Mouse (Mus musculus) layer of hippocampus, postnatal 10 days (tissue): ENCODE results near the gene Spats2. TPM values are rescaled to one million over a fixed set of nuclear protein-coding genes. Genes with fewer than 3 reads are reported as not detected.

Experiments
- DNase-seq, 2 experiments: peaks; one replicate each; pipeline ENCODE4 v3.0.0; 2021; ENCODE audit warnings: low spot score in 2 of 2
- total RNA-seq, 2 experiments: library from RNA; stranded (reverse); gene quantifications; 2 replicates each; pipeline ENCODE4 v1.2.3; 2021

The Spats2 gene
- total RNA-seq, 2 experiments from 2014 or later: 32.3 to 35.1 TPM

DNA sequence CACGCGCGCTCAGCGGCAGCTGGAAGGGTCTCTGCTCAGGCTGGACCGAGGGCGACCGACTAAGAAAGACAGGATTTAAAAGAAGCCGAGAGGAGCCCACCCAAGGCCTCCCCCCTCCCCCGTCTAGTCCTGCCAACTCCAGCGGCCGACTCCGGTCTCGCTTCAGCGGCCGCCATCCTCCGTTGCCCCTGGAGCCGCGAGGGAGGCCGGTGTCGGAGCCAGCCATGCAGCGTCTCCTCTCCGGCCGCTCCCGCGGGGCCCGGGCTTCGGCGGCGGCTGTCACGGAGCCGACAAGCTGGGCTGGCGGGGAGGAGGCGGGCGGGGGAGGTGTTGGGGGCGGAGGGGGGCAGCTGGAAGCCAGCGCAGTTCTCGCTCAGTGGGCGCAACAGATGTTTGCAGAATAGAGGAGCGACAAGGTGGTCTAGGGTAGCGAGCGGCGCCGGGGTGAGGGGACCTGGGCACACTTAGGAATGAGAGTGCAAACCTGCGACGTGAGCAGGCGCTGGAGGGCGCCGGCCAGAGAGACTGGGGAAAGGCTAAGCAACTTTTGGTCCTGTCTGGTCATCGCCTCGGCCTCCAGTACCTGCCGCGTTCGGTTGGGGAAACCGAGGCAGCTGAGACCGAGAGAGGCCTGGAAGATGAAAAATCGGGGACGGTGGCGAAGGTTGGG is 28.8 kb upstream of the Spats2 start:
- DNase-seq: peak in 1 of 2 experiments; percentile 25

DNA sequence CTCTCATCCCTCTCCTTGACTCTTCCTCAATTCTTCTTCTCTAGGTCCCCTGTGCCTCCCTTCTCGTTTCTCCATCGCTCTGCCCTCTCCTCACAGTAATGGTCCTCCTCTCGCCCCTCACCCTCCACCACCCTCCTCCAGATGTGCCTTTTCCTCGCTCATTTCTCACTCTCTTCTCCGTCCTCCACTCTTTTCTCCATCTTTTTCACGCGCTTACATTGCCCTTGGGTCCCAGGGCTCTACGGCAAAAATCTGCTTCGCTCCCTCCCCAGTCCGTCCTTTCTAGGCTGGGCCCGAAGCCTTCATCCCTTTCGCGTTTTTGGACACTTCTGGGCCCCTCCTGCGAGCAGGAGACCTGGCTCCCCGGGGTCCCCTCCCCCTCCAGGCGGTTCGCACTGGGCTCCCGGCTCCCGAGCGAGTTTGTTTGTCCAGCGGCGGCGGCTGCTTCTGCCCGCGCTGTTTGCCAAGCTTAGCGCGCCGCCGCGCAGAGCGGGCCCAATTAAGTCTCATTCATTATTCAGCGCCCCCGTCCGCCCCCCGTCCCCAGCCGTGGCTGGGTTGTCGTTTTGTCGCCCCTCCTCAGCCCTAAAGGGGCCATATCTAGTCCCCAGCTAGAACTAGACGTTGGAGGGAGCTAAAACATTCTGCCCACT is 27.8 kb upstream of the Spats2 start:
- peak; percentile 29 to 52 for DNase-seq

DNA sequence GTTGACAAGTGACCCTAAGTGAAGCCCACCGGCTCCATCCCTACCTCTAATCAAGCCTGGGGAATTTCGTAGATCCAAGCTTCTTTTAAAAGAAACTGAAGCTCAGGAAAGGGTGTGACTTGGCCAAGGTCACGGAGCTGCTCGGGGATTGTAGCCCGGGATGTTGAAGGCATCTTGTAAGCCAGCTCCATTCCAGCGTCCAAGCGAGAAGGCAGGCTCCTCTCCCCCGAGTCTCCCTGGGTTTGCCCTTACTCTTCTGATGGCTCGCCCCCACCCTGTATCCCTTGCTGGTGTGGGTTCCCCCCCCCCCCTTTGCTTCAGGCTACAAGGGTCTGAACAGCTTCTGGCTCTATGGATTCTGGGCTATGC is 27.2 kb upstream of the Spats2 start:
- no peak for DNase-seq

DNA sequence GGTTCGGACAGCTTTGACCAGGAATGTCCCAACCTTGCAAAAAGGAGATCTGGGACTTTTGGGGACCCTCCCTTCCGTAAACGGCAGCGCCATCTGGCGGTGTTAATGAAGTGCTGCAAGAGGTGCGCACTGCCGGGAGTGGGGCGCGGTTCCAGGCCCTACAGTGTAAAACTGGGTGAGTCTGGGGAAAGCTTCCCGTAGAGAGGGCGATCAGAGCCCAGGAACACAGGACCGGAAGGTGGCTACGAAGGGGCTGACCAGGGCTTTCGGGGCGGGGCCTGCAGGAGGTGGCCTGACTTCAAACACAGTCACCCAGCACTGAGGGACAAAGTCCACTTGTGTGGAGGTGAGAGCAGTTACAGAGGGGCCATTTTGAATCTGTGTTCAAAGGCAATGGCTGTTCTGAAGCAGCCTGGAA is 26.6 kb upstream of the Spats2 start:
- DNase-seq: peak; percentile 64 to 77

DNA sequence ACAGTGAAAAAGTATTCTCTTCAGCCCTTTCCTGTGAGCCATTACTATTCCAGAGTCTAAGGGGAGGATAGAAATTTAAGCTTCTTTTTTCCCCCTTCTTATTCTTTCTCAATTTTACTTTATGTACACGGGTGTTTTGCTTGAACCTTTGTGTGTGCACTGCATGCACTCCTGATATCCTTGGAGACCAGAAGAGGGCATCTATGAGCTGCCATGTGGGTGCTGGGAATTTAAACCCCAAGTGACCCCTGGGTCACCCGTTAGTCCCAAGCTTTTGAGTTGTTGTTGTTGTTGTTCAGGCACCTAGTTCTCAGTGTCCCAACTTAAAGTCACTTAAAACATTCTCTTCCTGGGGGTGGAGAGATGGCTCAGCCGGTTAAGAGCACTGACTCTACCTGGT is 25.7 kb upstream of the Spats2 start:
- no peak for DNase-seq

DNA sequence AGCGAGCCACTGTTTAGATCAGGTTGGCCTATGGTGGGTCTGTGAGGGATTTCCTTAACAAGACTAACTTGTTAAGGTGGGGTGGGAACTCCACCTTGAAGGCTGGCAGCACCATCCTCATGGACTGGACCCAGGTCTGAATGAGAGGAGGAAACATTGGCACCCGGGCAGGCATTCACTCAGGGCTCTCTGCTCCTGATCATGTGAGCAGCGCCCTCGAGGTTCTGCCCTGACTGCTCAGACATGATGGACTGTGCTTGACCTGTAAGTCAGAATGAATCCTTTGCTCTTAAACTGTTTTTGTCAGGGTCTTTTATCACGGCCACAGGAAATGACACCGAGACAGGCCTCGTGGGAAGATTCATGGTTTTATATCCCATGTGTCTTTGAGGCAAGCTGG is 20.5 kb upstream of the Spats2 start:
- DNase-seq: no peak

DNA sequence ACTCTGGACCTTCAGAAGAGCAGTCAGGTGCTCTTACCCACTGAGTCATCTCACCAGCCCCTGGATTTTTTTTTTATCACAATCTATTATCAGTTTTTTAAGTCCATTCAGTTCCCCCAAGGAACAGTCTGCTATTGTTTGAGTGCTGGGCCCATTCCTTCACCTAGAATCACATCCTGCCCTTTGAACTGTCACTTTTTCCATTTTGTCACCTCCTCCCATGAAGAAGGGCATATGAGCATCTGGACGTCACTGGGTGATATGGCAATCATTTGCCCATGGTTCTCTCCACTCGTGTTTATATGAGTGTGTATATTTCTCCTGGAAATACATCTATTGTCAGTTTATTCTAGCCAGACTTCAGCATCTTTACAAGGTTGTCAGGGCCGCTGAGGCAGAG is 17.9 kb upstream of the Spats2 start:
- no peak for DNase-seq

DNA sequence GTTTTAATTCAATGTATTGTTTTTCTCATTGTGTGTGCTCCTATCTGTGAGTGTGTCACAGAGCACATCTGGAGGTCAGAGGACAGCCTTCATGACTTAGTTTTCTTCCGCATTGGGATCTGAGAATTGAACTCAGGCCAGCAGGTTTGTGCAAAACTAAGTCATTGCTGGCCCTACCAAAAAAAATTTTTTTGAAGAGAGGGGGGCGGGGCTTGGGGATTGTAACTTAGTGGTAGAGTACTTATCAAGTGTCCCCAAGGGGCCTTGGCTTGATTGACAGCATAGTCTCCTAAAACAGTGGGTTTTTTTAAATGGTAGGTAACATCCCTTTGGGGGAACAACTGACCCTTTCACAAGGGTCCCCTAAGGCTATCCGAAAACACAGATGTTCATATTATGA is 14.6 kb upstream of the Spats2 start:
- no peak for DNase-seq

DNA sequence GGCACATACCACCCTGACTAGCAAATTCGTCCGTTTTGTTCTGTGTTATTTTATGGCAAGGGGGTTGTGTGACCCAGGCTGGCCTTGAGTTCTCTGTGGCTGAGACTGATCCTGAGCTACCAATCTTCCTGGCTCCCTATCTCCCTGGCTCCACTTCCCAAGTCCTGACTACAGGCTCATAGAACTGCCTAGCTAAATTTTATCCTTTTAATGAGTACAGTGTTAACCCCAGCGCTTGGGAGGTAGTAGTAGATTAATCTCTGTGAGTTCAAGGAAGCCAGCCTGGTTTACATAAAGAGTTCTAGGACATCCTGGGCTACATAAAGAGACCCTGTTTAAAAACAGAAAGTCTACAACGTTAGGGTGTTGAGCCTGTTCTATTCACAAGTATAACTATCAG is 13.9 kb upstream of the Spats2 start:
- DNase-seq: no peak

DNA sequence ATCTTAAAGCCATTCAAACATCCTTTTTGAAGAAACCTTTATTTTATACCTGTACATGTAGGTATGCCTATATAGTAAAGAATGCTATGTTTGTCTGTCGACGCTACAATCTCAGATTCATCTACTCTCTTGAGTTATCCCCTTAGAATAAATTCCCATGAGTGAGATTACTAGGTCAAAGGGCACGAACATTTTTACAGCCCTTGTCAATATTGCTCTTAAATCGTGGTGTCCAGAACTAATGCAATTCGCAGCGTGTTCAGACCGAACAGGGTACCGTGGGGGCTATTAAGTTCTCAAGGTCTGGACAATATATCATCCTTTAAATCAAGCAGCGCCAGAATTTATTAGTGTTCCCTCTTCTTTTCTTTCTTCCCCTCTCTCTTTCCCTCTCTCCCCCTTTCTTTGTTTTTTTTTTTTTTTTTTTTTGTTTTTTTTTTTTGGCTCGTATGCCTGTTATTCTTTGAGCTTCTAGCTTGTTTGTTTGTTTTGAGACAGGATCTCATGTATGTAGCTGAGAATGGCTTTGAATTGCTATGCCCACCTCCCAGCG is 12.8 kb upstream of the Spats2 start:
- no peak for DNase-seq

DNA sequence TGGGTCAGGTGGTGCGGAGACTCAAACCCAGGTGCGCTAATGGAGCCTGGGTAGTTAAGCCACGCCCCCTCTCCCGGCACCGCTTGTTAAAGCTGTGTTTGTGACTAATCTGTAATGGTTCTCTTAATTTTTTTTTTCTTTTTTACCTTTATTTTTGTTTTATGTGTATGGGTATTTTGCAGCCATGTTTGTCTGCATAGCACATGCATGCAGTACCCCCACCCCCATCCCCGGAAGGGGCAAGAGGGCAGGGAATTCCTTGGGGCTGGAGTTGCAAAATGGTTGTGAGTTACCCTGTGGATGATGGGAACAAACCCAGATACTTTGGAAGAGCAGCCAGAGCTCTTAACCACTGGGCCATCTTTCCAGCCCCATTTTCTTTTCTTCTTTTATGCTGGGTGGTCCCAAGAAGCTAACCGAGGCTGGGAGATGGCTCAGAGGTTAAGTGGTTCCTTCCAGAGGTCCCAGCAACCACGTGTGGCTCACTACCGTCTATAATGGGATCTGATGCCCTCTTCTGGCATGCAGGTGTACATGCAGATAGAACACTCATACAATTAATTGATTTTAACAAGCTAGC is 12.2 kb upstream of the Spats2 start:
- no peak for DNase-seq

DNA sequence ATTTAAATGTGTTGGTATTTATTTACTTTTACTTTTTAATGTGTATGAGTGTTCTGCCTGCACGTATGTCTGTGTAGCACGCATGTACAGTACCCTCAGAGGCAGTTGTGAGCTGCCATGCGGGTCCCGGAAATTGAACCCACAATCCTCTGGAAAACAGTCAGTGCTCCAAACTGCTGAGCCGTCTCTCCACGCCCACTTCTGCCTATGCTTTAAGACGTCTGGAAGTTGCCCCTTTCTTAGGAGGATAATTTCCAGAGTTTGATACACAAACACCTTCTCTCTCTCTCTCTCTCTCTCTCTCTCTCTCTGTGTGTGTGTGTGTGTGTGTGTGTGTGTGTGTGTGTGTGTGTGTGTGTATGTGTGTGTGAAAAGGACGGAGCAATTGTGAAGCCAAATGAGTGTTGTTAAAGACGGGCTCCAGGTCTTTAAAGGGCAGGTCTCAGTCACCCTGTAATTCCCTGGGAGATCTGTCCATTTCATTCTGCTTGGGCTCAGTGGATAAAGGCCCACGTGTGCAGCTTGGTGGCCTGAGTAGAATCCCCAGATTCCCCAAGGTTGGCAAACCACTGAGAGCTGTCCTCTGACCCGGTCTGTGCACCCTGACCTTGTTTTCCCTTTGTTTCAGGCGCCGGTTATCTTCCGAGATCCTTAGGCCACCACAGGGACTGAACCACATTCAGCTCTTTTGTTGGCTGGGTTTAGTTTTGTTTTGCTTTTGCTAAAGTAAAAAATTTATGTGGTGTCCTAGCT is 11.2 kb upstream of the Spats2 start:
- DNase-seq: no peak

DNA sequence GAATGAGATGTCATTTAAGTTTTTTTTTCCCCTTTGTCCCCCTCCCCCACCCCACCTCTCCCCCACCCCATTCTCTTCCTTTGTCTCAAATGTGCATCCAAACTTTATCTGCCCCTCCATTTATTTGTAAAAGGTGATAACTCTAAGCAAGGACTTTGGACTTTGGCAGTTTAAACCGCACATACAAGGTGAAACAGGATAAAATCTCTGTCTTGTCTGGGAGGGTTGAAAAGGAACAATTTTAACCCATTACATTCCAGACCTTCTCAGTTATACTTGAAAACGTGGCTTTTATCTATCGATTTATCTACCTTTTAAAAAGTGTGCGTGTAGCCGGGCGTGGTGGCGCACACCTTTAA is 10.7 kb upstream of the Spats2 start:
- no peak for DNase-seq

DNA sequence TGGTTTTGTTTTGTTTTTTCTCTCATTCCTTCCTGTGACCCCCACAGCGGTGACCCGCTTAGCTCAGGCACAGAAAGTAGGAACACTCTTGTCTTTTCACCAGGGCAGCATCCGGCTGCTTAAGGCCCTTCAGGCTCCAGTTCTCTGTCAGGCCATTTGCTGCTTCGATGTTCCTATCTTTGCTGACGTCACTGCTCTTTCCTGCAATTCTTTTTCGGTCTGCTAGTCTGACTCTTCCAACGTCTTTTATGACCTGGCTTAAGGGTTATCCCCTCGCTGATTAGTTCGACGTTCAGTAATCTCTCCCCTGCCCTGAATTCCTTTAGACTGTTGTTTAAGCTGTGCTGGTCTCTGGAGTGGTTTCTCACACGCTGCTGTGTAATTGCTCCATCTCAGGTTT is 9.2 kb upstream of the Spats2 start:
- no peak for DNase-seq

DNA sequence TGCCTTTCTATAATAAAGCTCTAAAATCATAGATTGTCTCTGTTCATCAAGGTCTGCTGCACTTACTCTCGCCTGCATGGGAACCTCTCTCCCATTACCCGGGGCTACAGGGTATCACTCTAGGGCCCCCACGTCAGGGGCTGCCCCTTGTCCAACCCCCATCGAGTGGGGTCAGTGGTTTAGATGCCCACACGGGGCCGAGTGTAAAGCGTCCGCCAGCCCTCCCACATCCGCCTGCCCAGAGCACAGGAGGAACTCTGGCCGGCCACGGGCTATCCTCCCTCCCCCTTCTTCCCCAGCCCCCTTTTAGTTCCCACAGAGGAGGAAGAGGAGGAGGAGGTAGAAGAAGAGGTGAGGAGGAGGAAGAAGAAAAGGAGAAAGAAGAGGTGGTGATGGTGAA is 4.9 kb upstream of the Spats2 start:
- DNase-seq: no peak

DNA sequence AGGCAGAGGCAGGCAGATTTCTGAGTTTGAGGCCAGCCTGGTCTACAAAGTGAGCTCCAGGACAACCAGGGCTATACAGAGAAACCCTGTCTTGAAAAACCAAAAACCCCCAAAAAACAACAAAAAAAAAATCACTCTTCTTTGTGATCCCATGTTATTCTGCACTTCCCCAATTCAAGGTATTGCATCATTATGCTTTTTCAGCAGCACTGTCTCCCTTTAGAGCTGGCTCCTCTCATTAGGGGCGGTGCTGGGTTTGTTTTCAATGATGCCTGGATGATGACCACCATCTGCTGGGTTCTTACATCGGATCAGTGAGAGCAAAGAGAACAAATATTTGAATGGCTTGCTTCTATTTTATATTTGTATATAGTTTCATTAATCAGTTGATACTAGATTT is 3.1 kb upstream of the Spats2 start:
- no peak for DNase-seq

DNA sequence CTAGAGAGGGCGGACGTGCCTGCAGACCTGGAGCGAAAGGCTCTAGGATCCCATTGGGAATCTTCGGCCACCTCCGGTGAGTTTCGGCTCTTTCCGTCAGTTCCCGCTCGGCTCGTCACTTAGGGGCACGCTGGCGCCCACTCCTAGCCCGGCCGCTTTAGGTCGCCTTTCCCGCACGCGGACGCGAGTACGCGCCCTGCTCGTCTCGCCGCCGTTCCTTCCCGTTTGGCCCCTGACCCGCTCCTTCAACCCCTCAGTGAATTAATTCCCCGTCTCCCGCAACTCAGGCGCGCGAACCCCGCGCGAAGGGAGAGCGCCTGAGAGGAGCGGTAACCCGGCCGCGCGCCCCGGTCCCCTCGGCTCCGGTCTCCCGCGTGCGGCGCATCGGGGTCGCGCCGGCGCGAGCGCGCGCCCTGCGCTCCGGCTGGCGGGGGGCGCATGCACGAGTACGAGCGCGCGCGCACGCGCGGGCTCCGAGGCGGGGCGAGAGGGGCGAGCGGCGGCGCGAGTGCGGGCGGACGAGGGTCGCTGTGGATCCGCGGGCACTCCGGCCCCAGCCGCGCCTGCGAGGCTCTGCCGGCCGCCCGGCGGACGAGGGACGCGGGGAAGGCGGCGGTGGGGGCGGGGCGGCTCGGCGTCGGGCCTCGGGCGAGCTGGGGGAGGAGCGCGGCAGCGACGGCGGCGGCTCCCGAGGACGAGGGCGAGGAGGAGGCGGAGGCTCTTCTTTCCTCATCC is 532 bp downstream of the Spats2 start:
- DNase-seq: peak; percentile 92 to 94

DNA sequence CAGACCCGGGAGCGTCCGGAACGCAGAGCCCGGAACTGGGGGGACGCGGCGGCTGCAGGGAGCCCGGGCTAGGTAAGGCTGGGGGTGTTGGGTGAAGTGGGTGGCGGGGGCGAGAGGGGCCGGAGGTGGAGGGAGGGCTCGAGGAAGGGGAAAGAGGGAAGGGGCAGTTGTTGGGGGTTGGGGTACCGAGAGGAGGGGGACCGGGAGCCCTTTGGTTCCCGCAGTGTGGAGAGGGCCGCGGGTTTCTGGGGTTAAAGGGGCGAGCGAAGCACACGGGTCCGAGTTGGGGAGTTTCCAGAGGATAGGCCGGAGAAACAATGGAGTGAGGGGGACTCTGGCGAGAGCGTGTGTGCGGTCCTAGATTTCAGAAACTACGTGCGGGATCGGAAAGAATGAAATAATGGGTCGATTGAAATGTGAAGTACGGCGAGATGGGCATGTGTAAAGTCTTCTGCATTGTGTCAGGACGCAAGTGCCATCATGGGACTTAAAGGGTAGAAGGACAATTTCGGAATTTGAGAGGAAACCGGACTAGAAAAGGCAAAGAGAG is 1.2 kb downstream of the Spats2 start:
- DNase-seq: no peak

DNA sequence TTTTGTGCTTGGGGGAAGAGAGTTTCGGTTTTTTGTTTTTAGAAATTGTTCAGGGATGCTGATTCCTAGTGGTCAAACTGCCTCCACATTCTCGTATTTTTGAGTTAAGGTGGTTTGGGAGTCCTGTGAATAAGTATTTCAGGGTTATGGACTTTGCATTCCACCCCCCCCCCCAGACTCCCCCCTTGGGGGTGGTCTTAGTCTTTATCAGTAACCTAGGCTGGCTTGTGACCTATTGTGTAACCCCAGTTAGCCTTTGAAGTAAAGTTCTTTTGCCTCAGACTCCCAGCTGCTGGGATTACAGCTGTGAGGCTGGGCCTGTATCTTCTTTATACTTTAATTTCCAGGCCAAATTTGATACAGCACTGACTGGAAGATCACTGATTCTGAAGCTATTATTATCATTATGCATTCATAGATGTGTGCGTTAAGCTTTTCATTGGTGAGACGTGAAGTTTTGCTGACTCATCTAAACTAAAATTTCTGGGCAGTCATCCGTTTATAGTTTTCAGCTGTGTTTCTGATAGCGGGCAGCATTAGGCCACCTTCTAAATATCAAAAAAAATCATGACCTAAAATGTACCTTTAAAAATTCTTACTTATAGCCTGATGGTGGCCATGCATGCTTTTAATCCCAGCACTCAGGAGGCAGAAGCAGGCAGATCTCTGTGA is 2.3 kb downstream of the Spats2 start:
- no peak for DNase-seq

DNA sequence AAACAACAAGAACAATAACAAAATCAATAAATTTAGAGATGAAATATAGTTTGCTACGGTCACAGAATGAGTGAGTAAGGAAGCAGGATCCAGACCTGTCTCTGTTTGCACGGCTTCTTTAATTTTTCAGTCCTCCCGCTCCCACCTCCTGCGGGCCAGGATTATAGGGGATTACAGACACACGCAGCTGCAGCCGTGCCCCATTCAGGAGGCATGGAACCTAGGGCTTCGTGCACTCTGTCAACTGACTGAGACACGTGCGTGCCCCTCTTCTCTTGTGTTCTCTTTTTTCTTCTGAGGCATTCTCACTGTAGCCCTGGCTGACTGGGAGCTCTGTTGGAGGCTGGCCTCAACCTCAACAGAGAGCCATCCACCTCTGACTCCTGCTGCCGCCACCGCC is 3.7 kb downstream of the Spats2 start:
- DNase-seq: no peak
